Mouse (Mus musculus) embryonic fibroblast, embryonic 13.5 days (primary cell): ENCODE data around the gene Disp1. TPM values are rescaled to one million over a fixed set of nuclear protein-coding genes. Genes with fewer than 3 reads are reported as not detected.

Experiments used
- H3K27ac ChIP-seq: 2 replicates; pipeline ENCODE4 v1.5.1; 2012; ENCODE audit warnings: low read length, control low read depth, inconsistent platforms; ENCODE audit not compliant: insufficient read depth
- H3K4me1 ChIP-seq: 2 replicates; pipeline ENCODE4 v1.6.1; 2011; ENCODE audit warnings: low read length; ENCODE audit not compliant: control insufficient read depth, insufficient read depth
- H3K4me3 ChIP-seq: 2 replicates; pipeline ENCODE4 v1.5.1; 2011; ENCODE audit warnings: mild to moderate bottlenecking, control low read depth, low read length; ENCODE audit not compliant: insufficient read depth
- CTCF ChIP-seq: IDR thresholded peaks from 2 replicates; pipeline ENCODE4 v1.5.1; 2011; ENCODE audit warnings: mild to moderate bottlenecking, control low read depth, low read length, moderate library complexity, borderline replicate concordance; ENCODE audit not compliant: insufficient read depth
- POLR2A ChIP-seq: IDR thresholded peaks from 2 replicates; pipeline ENCODE4 v1.6.1; 2011; ENCODE audit warnings: low read depth, mild to moderate bottlenecking, control low read depth, low read length, moderate library complexity
- polyA plus RNA-seq: library from polyadenylated mRNA; stranded (reverse); fragments of >200 nt; gene quantifications from 2 replicates; pipeline ENCODE4 v1.2.4, GENCODE M21; 2011; ENCODE audit warnings: low read depth; ENCODE audit not compliant: missing spikeins, insufficient read length

Gene Disp1
- polyA plus RNA-seq, 1 experiment = 25.3 TPM

DNA sequence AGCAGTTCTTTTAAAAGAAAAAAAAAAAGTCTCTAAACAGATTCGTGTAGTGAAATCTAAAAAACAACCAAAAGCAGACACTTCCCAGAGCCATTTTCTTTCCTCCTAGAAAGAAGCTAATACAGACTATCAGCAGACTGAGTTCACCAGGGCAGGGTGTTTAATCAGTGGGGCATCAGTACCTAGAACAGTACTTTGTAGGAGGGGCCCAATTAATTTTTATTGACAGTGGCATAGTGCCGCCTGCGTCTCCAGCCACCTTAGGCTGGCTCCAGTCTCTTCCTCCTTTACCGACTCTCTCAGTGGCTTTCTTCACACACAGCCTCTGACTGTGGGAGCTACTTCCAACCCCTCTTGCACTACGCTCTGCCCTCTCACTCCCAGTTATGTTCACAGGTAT, 121.1 kb downstream of the Disp1 start:
- no peak overlapping the region for H3K27ac ChIP-seq
- H3K4me3 ChIP-seq = no peak overlapping the region
- H3K4me1 ChIP-seq = peaks cover 4% of the 10 kb centered on the region
- TF ChIP-seq POLR2A (no peak), CTCF (no peak)

GRCm38 (mm10) chr1:183099686-183100085, 121.6 kb downstream of the Disp1 start:
- no peak overlapping the region for H3K4me3 ChIP-seq
- H3K27ac ChIP-seq = no peak overlapping the region
- H3K4me1 ChIP-seq = peaks cover 4% of the 10 kb centered on the region
- no peak for TF ChIP-seq CTCF
- no peak for TF ChIP-seq POLR2A

DNA sequence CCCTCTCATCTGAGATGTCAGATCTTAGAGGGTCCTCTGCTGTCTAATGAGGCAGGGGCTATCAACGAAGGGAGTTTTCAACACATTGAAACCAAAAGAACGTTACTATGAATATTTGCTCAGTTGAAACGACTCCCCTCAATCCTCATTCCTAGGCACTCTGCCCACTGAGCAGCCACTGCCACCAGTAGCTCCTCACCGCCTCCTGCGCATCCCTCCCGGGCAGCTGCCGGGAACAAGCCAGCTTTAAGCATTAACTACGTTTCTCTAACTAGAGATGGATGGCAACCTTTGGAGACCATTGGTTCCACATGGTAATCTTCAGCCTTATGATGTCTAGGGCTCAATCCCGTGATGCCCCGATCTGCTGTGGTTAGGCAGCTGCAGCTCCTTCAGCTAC, 123.7 kb downstream of the Disp1 start:
- no peak overlapping the region for H3K4me3 ChIP-seq
- no peak overlapping the region for H3K27ac ChIP-seq
- TF ChIP-seq CTCF = no peak
- no peak for TF ChIP-seq POLR2A
- H3K4me1 ChIP-seq = peaks cover under 1% of the 10 kb centered on the region

DNA sequence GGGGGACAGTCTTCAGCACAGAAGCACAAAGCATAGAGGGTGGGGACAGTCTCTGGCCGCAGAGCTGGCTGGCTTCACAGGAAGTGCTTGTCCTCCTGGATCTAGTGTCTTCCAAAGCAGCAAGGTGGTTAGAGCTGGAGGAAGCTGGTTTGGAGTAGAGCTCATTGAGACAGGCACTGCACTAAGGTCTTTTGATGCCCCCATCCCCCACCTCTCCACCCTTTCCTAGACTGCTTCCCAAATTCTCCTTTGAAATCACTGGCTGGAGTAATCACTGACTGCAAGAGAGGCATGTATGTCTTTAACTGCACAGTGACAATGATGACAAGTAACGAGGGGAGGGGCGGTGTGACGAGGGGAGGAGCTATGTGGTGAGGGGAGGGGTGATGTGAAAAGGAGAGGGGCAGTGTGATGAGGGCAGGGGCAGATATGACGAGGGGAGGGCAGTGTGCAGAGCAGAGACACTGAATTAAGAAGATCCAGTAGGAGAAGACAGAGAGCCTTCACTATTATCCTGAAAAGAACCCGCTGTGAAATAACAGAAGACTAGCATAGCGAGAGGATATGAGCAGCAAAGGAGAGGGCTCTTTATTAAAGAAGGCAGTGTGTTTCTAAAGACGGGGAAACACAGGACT, 125.8 kb downstream of the Disp1 start:
- H3K4me1 ChIP-seq = no peaks in the 10 kb centered on the region
- no peak for TF ChIP-seq POLR2A
- TF ChIP-seq CTCF = no peak
- H3K4me3 ChIP-seq = no peak overlapping the region
- H3K27ac ChIP-seq = no peak overlapping the region

GRCm38 (mm10) chr1:183092296-183092695, 129.0 kb downstream of the Disp1 start:
- no peak overlapping the region for H3K4me3 ChIP-seq
- H3K4me1 ChIP-seq = no peaks in the 10 kb centered on the region
- TF ChIP-seq CTCF (no peak), POLR2A (no peak)
- H3K27ac ChIP-seq = no peak overlapping the region

- Histone ChIP-seq H3K4me3 (no peak overlapping the region), H3K4me1 (no peaks in the 10 kb centered on the region), H3K27ac (no peak overlapping the region)
- TF ChIP-seq POLR2A = no peak
- TF ChIP-seq CTCF = no peak
Observed at GRCm38 (mm10) chr1:183091203-183091602, 130.1 kb downstream of the Disp1 start.

DNA sequence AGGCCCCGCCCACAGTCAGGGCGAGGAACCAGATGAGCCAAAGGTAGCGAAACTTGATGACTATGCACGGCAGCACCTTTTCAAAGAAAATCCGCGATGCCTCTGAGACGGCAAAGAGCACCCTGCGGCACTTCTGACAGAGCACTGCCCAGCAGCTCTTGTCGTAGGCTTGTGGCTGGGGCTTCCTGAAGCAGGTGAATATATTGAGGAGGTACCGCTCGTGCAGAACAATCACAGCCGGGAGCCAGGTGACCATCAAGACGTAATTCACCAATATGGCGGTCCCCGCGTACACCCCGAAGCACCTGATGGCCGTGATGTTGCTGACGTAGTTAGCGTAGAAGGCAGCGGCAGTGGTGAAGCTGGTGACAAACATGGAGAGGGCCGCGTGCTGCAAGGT, 132.7 kb downstream of the Disp1 start:
- TF ChIP-seq CTCF (no peak), POLR2A (no peak)
- Histone ChIP-seq H3K4me3 (no peak overlapping the region), H3K27ac (no peak overlapping the region), H3K4me1 (no peaks in the 10 kb centered on the region)

DNA sequence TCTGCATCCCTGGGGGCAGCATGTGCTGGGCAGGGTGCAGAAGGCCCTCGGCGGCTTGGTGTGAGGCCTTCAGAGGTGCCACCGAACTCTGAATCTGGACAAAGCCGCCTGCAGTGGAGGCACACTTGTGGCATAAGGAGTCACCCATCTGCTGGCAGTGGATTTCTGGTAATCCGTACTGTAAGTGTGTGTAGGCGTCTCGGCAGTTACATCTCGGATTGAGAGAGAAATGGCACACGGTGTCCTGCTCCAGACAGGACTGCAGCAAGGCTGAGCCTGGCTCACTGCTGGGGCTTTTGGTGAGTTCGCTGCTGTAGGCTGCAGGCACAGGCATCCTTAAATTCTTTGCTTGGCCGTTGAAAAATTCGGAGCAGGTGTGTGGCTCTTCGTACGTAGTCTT, 134.5 kb downstream of the Disp1 start:
- no peak overlapping the region for H3K27ac ChIP-seq
- TF ChIP-seq POLR2A (no peak), CTCF (no peak)

DNA sequence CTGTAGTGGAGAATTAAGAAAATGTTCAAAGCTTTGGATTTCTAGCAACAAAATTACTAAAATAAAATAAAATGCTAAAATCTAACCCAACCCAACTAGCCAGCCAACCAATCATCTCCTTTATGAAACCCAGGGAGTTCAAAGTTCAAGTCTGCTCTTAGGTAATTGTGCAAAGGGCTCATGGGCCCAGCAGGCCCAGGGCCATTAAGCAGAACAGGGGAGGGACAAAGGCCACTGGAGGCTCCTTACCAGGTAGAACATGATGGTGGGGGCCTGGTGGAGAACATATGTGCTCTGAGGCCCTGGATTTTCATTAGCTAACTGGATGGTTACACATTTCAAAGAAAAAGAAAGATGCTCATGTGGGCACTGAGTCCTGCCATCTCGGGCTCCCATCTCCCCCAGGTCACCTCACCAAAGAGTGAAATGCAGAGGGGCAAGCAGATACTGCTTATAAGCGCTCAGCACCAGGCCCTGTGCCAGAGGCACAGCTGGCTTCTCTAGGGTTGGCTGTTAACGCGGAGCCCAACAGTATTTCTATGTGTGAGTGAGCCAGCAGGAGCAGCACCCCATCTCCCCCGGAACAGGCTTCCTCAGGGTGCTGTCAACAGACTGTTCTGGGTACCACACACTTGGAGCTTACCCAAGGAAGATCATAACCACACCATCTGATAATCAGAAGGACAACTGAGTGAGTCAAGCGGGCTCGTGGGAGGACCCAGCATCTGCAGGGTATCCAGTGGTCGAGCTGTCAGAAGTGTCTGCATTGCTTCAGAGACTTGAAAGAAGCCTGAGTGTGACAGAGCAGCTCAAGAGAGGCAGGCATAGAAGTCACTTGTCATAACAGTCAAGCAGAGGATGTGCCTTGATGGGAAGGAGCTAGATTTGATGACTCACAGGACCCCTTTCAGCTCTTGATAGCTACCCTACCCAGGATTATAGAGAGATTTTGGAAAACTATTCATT, 137.0 kb downstream of the Disp1 start:
- H3K4me3 ChIP-seq = no peak overlapping the region
- H3K4me1 ChIP-seq = peaks cover 6% of the 10 kb centered on the region; the same call in 1 of the 2 replicates
- no peak overlapping the region for H3K27ac ChIP-seq
- TF ChIP-seq POLR2A (no peak), CTCF (no peak)

More for the DNA sequence above, 134.5 kb downstream of the Disp1 start:
- peaks cover 6% of the 10 kb centered on the region; the same call in 1 of the 2 replicates for H3K4me1 ChIP-seq
- no peak overlapping the region for H3K4me3 ChIP-seq

- Histone ChIP-seq H3K4me3 (no peak overlapping the region), H3K27ac (no peak overlapping the region), H3K4me1 (peaks cover 6% of the 10 kb centered on the region; the same call in 1 of the 2 replicates)
- no peak for TF ChIP-seq CTCF
- TF ChIP-seq POLR2A = no peak
Observed at GRCm38 (mm10) chr1:183082436-183082835, 138.9 kb downstream of the Disp1 start.
